Mouse (Mus musculus): ENCODE measurements around the gene Sec22a. TPM values are rescaled to one million over a fixed set of nuclear protein-coding genes. Genes with fewer than 3 reads are reported as not detected.

The Sec22a gene
- 10 to 100 TPM; 34.1 to 46.7 TPM for polyA plus RNA-seq (2017; shearing (Covaris generic))

- ATAC-seq = peak; percentile 93
Measured at GRCm38 (mm10) chr16:35363150-35364062, at the start of gene Sec22a. Gene Sec22a, minus strand, starts transcription at chr16:35363918.

GRCm38 (mm10) chr16:35406706-35407105, 43.0 kb upstream of the Sec22a start:
- ATAC-seq = no peak

GRCm38 (mm10) chr16:35406166-35406565, 42.4 kb upstream of the Sec22a start:
- no peak for ATAC-seq

- no peak for ATAC-seq
Measured at GRCm38 (mm10) chr16:35405348-35406080, 41.8 kb upstream of the Sec22a start.

GRCm38 (mm10) chr16:35404864-35405263, 41.1 kb upstream of the Sec22a start:
- no peak for ATAC-seq

- ATAC-seq = no peak
Measured at GRCm38 (mm10) chr16:35403891-35404290, 40.2 kb upstream of the Sec22a start.

- ATAC-seq = no peak
Measured at GRCm38 (mm10) chr16:35403356-35403755, 39.6 kb upstream of the Sec22a start.

- no peak for ATAC-seq
Measured at GRCm38 (mm10) chr16:35392813-35393212, 29.1 kb upstream of the Sec22a start.

GRCm38 (mm10) chr16:35385654-35386053, 21.9 kb upstream of the Sec22a start:
- ATAC-seq = no peak

GRCm38 (mm10) chr16:35380048-35380447, 16.3 kb upstream of the Sec22a start:
- no peak for ATAC-seq

- ATAC-seq = no peak
Measured at GRCm38 (mm10) chr16:35379344-35379743, 15.6 kb upstream of the Sec22a start.

GRCm38 (mm10) chr16:35364063-35364428, 328 bp upstream of the Sec22a start:
- ATAC-seq = peak; percentile 16

- ATAC-seq = no peak
Measured at GRCm38 (mm10) chr16:35362221-35362620, 1.5 kb downstream of the Sec22a start.

- peak; percentile 25 for ATAC-seq
Measured at GRCm38 (mm10) chr16:35360593-35360992, 3.1 kb downstream of the Sec22a start.

GRCm38 (mm10) chr16:35357449-35357848, 6.3 kb downstream of the Sec22a start:
- no peak for ATAC-seq

GRCm38 (mm10) chr16:35330451-35330850, 33.3 kb downstream of the Sec22a start:
- ATAC-seq = no peak

- no peak for ATAC-seq
Measured at GRCm38 (mm10) chr16:35319773-35320172, 43.9 kb downstream of the Sec22a start.

- no peak for ATAC-seq
Measured at GRCm38 (mm10) chr16:35319335-35319734, 44.4 kb downstream of the Sec22a start.

- no peak for ATAC-seq
Measured at GRCm38 (mm10) chr16:35318397-35318796, 45.3 kb downstream of the Sec22a start.

- ATAC-seq = peak; percentile 49
Measured at GRCm38 (mm10) chr16:35317460-35317859, 46.3 kb downstream of the Sec22a start.

- no peak for ATAC-seq
Measured at GRCm38 (mm10) chr16:35316856-35317264, 46.9 kb downstream of the Sec22a start.

- ATAC-seq = no peak
Measured at GRCm38 (mm10) chr16:35315496-35315895, 48.2 kb downstream of the Sec22a start.

GRCm38 (mm10) chr16:35311586-35311985, 52.1 kb downstream of the Sec22a start:
- no peak for ATAC-seq

Measured in activated CD4-positive, CD25-positive, alpha-beta regulatory T cell, adult 4 months (primary cell).